Mouse (Mus musculus): ENCODE measurements around the gene Efcab7.

The Efcab7 gene

DNA sequence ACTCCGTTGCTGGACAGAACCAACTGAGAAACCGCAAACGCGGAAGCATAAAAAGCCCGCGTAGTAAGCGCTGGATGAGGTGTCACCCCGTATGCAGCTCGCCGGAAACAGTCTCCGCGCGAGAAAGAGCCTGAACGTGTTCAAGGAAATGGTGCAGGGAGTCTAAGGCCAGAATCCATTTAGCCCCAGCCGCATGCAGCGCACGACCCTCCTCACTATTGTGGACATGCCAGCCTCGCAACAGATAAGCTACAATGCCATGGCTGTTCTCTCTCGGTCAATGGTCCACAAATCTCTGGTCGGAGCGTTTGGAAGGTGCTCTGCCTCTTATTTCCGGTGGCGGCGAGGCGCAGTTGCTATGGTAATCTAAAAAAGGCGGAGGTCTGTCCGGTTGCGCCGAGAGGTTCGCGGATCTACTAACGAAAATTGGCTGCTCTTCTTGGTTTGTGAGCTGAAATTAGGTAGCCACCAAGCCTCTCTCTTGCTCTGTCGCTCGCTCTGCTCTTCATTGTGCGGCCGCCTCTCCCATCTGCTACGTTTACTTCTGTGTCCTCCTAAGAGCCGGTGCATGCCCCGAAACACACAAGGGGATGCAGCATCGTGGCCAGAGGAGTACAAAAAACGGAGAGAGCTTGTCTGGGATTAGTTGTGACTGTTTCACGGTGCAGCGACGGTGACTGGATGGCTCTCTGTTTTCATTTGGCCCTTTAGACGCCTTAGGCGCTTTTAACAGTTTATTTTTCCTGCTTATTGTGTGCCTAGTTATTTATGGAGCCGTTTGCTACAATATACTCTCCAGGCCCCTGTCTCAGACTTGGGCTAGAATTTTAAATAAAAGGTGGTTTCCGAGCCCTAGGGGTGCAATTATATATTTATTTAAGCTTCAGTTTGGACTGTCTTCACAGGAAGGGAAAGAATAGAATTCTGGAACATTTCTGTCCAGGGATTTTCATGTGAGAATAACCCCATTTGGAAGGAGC lies at the start of gene Efcab7:
Gene Efcab7, plus strand, starts transcription at position 105 of the 980 bp plus-strand sequence.
- DNase-seq (ENCODE audit: low spot score): peak; percentile 85

DNA sequence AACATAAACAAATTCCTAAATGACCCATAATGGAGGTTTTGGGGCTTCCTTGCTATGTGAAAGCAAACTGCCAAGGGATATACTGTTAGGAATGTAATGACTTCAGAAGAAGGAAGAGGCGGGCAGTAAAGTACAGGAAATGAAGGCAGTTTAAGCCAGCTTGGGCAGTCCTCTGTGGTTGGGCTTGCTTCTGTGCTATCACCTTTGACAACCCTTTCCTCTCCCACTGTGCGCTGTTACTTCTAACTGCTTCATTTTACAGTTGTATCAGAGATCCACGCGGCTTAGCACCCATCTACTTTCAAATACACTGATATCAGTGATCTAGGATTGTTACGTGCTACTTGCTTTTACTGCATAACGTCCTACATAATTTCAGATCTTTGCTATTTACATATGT lies 36.6 kb upstream of the Efcab7 start:
- no peak for DNase-seq (ENCODE audit: low spot score)

DNA sequence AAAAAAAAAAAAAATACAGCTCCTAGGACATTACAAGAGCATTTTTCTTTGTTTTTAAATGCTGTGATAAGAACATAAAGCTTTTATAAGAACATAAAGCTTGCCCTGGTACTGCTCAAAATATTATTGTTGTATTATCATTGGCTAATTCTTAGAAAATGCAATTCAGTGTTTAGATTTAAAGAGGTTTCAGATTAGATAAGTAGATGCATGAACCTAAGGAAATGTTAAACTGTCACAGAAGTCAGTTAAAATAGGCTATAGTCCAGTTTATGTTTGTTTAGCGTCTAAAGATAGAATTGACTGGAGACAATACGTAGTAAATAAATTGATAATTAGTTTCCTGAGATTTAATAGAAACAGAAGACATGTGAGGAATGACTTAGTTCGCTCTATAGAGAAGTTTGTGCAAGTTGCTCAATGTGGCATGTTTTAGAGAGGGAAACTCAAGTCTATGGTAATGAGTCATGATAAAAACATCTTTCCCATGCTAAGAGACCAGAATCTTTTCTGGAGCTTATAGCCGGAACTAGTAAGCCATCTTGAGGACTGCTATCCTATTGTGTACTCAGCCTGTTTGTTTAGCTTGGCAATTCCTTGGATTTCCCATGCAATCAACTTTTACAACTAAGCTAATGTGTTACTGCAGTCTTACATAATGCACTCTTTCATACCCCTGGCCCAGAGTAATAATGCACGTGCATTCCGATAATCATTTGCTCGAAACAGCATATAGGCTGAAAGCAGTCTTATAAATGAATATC lies 12.1 kb upstream of the Efcab7 start:
- no peak for DNase-seq (ENCODE audit: low spot score)

DNA sequence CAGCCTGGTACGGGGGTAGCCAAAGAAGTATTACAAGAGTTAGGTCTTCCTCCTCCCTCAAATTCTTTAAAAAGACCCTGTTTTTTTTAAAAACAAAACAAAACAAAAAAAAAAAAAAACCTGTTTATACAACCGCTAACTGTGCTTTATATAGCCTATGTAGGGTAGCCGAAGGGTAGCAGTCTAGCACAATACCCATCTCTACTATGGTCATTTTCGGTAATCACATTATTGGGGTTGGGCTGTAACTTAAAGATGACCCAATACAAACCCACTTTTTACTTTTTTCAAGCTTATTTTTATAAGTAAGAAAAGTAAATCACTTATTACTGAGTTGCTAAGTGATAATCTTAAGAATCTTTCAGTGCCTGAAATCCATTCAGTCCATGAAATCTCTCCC lies 661 bp upstream of the Efcab7 start:
- no peak for DNase-seq (ENCODE audit: low spot score)

DNA sequence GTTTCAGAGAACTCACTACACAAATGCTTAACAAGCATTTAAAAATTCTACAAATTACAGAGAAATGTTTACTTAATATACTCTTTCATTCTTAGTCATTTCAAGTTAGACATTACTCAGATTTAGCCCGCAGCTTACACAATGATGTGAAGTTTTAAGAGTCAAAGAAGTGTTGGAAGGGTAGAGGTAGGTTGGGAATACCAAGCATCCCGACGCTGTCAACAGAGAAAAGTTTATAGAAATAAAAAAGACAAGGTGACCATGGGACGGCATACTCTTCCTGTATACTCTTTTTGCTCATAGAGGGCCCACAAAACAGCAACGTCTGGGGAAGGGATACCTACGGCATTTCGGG lies 282 bp upstream of the Efcab7 start:
- no peak for DNase-seq (ENCODE audit: low spot score)

DNA sequence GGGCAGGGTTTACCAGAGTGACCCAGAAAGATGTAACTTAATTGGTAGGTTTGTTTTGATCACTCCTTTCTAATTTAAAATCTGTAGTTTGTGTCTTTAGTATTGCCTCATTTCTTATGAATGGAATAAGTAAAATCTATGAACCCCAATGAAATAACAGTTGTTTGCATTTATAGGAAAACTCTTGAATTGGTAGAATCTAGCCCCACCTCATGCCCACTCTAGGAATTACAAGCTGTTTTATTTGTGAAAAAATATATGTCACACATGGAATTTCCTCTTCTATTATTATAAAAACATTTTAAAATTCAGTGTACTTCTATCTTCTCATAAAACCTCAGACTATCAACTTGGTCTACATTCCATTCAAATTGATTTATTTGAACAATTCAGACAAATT lies 52.9 kb downstream of the Efcab7 start:
- DNase-seq (ENCODE audit: low spot score): peak; percentile 50

DNA sequence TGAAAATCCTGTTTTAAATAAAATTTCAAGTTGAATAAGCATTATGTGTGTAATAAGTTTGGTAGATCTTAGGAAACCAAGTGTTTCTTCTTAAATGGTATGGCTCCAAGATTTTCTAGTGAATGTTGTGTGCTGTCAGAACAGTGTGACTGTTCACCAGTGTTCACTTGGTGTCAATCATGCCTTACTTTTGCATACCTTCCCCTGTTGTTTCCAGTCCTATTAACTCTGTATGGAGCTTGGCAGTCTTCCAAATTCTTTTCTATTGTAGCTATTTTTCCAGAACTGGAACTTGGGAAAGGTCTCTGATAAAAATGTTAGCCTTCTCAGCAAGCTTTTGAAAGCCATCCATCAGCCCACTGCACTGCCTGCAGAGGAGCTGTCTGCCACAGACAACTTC lies 53.4 kb downstream of the Efcab7 start:
- no peak for DNase-seq (ENCODE audit: low spot score)

DNA sequence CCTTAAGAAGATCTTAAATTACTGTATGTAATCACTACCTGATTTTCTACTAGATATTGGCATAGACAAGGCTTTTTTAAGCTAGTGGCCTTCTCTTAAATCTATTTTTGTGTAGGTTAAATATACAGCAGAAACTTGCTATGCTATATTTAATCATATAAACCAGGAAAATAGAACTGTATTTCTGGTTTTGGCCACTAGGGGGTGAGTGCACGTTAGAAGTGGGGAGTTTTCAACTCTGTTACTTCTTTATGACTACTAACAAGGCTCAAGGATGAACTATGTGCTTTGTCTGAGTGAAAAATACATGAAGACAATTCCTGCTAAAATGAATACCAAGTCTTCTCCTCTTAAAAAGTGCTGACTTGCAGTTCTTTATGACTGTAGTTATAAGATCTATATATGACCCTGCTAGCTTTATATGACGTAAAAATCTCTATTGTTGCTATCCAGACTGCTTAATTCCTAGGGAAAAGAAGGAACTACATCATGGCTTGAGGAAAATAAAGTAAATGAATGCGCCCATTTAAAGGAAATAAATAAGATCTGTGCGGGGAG lies 85.0 kb downstream of the Efcab7 start:
- DNase-seq (ENCODE audit: low spot score): no peak

DNA sequence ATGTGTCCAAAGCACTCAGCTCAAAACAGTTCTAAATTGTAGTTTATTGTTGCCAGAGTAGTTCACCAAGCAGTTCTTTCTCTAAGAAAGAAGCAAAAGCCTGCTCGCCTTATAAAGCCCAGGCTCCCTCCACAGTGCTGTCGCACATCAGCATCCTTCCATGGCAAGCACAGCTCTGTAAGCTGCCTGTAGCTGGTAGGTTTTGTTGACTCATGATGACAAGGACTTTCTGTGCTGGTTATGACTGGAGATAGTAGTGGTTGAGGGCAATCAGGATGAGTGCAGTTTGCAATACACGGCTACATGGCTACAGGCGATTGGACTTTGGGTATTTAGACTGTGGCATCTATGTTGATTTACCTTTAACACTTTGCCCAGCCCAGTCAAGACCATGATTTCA lies 97.4 kb downstream of the Efcab7 start:
- DNase-seq (ENCODE audit: low spot score): no peak

DNA sequence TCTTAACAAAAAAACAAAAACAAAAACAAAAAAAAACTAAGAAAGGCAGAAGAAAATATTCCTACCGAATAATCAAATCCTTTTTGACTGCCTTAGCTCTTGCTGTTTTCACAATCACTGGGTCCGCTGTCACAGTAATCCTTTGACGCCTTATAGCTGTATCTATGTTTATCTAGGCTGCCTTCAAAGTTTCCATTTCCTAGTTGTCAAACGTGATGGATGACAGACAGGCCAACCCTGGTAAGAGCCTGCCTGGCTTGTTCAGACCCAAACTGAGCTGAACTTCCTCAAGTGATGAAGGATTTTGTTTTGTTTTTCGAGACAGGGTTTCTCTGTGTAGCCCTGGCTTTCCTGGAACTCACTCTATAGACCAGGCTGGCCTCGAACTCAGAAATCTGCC lies 99.5 kb downstream of the Efcab7 start:
- DNase-seq (ENCODE audit: low spot score): no peak

DNA sequence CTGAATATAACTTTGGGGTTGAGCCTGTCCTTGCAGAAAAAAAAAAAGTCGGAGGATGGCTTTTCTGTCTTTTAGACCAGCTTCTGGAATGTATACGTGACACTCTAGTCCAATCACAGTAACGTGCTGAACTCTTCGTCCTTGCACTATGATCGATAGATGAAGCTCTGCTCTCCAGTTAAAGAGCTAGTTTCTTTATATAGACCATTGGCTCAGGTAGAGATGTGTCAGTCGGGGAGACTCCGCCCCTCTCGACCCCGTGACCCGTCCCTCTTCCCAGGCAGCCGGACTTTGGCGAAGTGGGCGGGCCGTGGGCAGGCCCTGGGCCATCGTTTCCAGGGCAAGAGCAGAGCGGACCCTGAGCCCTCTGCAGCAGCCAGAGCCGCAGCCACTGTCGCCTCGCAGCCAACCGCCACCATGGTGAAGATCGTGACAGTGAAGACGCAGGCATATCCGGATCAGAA lies 100.2 kb downstream of the Efcab7 start, which contains the start of gene Pgm1:
Gene Pgm1, plus strand, starts transcription at position 266 of the 464 bp plus-strand sequence.
- peak; percentile 61 for DNase-seq (ENCODE audit: low spot score)

DNA sequence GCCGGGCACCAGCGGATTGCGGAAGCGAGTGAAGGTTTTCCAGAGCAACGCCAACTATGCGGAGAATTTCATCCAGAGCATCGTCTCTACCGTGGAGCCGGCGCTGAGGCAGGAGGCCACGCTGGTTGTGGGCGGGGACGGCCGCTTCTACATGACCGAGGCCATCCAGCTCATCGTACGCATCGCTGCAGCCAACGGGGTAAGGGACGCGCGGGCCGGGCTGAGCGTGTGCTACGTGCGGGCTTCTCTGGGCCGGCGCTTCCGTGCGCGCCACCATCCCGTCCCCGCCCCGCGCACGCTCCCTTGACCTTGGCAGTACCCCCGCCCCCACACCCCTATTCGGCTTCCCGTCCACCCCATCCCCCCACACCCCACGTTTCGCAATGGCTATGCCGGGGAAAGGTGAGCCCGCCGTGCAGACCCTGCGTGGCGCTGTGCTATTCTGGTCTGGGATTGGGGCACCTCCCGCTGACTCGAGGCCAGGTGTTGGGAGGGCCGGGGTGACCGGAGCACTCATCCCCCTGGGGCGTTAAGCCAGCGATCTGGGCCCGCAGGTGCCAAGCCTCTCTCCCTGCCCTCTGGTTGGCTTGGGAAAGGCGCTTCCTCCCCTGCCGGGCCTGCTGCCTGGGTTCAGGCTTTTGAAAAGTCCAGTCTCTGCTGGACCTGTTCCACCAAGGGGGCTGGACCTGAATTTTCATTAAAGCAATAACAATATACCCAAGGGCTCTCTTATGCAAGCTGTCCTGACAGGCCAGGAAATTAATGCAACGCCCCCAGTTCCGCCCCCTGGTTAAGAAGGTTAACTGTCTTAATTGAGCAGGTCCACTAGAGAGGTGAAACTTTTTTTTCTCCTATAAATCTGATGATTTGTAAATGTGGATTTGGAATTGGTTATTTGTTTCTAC lies 100.9 kb downstream of the Efcab7 start, which contains the start of gene Itgb3bp:
Gene Itgb3bp, minus strand, starts transcription at position 201 of the 905 bp plus-strand sequence.
- DNase-seq (ENCODE audit: low spot score): no peak

DNA sequence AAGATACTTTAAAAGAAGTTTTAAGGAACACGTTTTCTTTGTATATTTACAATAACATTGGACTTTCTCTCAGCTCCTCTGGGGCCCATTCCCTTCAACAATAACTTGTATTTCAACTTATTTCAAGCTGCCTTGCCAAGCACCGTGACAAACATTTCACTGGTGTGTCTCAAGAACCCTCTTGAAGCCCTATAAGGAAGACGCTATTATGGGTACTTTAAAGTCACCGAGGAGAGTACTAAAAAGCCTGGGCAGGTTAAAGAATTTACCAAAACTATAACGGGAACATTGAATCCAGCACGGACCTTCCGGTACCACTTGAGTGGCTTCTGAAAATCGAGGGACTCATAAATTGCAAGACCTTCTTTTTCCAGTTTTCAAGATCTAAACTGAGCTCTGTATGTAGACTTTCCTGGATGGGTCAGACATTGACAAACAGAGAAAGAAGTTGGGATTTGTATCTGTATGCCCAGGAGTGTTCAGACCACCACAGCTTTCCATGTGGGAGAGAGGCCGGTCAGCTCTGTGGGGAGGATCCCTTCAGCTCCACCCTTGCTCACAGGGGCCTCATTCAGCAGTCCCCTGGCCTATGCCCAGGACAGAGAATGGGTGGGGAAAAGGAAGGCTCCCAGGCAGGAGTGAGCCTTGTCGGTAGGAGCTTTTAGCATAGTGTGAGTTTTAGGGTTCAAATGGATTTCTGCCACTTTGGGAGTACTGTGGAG lies 101.7 kb downstream of the Efcab7 start:
- DNase-seq (ENCODE audit: low spot score): no peak

DNA sequence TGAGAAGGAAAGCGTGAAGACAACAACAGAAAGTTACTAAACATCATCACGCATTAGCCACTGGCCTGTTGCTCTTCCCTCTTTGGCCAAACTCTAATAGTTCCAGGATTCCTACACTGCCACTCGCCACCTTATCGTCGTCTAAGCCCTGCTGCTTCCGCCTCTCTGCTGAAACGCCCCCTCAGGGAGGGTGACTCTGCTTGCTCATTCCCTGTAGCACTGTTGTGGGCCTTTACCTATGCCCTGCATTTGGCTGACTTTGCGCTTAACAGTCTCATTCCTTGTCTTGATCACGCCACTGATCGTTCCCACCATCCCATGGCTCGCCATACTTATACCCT lies 102.2 kb downstream of the Efcab7 start:
- no peak for DNase-seq (ENCODE audit: low spot score)

DNA sequence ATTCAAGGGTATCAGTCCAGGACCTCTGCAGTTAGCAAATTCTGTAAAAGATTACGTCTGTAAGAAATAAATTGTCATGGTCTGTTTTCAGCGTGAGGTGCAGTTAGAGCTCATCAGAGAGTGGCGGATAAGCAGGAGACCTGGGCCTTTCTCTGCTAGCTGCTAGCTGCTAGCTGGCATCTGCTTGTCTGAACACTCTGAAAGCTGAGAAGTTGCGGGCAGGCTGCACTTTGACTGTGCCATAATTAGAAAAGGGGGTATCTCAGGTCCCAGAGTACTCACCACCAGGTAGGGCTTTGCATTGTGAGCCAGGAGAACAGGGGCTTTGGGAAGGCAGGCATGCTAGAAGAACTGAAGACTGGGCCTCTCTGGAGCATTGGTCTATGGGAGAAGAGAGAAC lies 102.8 kb downstream of the Efcab7 start:
- DNase-seq (ENCODE audit: low spot score): no peak

DNA sequence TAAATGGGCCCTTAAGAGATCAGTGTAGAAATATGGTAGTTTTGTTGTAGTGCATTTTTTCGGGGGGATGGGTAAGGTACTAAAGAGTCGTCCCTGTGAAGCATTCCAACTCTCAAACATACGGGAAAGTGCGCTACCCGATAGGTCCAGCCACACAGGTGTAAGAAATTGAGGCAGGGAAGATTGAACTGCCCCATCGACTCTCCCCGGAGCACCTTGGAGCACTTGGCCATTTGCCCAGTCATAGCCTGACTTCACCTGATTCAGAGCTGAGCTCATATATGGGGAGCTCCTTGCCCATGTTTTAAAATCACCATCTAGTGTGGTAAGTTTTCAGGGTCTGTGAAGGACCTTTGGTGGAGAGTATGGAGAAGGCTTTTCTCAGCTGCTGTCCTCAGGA lies 105.9 kb downstream of the Efcab7 start:
- no peak for DNase-seq (ENCODE audit: low spot score)

DNA sequence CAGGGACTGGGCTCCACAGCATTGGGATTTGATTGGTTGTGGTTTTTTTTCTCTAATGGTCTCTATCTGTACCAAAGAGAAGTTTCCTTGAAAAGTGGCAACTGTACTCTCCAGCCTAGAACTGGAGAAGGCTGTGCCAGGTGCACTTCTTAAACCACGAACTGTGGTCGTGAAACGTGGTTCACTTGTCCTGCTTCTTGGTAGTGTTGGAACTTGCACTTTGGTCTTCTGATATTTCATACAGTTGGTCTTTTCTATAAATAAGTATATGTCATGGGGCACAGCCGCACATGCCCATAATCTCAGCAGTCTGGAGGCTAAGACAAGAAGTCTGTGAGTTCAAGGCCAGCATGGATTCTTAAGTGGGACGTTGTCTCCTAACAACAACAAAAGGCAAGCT lies 107.3 kb downstream of the Efcab7 start:
- no peak for DNase-seq (ENCODE audit: low spot score)

DNA sequence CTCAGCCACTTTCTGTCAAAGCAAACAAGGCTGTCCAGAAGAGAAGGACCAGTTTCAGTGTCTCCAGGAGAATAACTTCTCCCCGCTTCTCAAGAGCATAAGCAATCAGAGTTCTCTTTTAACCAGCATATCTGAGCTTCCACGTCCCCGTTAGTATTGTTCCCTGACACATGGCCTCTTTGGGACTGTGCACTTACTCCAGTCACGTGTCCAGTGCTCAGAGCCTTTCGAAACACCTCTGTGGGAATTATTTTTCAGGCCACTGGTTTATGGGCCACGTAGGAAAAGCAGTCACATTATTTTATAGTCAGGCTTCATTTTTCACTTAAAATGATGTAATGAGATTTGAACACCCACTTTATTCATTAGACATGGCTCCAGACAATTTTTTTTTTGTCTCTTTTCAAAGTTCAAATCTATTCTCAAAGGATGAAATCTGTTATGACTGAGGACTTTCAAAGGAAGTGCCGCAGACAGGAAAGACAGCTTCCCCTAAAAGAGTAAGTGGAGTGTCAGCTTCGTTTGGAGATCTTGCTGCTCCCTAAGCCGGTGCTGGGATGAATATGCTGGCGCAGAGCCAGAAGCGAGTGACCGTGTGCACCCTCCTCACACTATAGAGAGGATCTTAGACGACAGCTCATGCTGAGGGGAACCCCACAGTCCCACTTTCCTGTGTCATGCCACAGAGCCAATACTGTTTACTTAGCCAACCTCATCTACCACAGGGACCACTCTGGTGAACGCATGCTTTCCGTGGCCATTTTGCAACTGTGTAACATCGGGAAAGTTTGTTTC lies 110.9 kb downstream of the Efcab7 start:
- DNase-seq (ENCODE audit: low spot score): no peak

DNA sequence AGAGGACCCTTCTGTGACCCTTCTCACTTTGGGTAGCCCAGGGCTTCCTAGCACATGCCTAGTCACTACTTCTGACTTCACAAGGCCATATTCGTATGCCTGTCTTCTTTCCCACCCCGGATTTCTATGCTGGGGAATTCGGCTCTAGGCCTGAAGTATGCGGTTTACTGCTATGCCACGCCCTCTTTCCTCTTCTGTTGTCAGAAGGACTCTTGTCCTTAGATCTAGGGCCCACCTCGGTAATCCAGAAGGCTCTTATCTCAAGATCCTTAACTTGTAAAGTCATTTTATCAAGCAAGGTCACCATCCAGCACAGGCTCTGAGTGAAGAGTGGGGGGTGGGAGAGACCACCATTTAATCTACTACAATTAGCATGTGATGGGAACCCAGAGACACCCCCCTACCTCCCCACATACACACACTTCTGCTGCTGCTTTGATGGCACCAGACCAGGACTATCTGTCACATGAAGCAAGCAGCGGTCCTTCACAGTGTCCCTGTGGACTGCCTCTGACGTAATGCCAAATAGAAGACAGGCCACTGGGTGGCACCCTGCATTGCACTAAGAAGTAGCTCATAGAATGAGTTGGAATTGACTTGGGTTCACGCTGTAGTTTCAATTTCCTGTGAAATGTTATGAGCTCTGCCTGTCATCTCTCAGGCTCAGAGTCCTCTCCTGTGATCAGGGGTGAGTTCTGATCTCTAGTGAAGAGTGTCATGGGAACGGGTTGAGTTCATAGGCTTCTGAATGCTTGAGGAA lies 112.8 kb downstream of the Efcab7 start:
- no peak for DNase-seq (ENCODE audit: low spot score)

Data from layer of hippocampus, adult 9-10 months (tissue).